Mouse (Mus musculus) left cerebral cortex, postnatal 14 days (tissue): ENCODE results near the gene Ap3b1. TPM values are rescaled to one million over a fixed set of nuclear protein-coding genes. Genes with fewer than 3 reads are reported as not detected.
A peak's percentile ranks its signal among the peaks of the same experiment; 100 is the strongest.

Experiments used
- DNase-seq, 2 experiments: peaks; one replicate each; pipeline ENCODE4 v3.0.0; 2021 to 2022; ENCODE audit warnings: low spot score in 2 of 2, mixed read lengths in 1 of 2
- intact Hi-C: fragments of 180-260 bp; cut with DNase I; formaldehyde crosslinking; loops from one replicate; pipeline ENCODE4 v1.15.1; 2025
- total RNA-seq, 2 experiments: library from RNA; stranded (reverse); gene quantifications; 2 replicates each; pipeline ENCODE4 v1.2.3; 2021

Ap3b1 gene
- total RNA-seq, 2 experiments from 2014 or later, result 42.5 to 42.8 TPM

DNA sequence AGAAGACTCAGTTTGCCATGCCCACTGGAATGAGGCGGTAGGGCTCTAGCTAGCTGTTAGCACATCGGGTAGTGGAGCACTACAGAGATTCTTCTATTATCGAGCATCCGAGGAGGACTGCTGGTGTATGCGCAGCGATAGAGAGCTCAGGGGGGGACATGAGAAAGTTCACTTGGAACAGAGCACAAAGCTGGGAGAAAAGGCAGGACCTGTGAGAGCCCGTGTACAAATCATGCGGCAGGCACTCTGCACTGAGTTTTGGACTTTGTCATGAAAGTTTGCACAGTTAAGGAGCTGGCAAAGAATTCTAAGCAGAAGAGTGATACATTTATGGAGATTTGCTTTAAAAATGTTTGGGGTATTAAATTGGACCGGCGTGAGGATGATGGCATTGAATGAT, 11.8 kb downstream of the Ap3b1 start:
- DNase-seq, result no peak
- intact Hi-C loops, result no loop called here

DNA sequence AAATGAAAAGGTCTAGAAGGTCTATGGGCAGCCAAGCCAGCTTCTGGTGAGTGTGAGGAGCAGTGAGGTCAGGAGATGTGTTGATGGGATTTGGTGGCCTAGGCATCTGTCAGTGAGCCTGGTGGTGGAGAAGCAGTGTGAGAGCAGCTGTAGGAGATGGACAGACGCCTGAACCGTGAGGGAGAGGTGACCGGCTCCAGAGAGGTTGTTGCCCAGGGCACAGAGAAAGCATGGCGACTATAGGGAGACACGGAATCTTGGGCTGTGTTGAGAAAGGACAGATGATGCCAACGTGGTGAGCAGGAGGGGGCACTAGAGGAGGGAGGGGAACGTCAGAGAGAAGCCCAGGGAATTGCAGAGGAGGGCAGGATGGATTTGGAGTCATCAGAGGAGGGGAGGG, 13.3 kb downstream of the Ap3b1 start:
- no peak for DNase-seq
- intact Hi-C loops, result no loop called here

DNA sequence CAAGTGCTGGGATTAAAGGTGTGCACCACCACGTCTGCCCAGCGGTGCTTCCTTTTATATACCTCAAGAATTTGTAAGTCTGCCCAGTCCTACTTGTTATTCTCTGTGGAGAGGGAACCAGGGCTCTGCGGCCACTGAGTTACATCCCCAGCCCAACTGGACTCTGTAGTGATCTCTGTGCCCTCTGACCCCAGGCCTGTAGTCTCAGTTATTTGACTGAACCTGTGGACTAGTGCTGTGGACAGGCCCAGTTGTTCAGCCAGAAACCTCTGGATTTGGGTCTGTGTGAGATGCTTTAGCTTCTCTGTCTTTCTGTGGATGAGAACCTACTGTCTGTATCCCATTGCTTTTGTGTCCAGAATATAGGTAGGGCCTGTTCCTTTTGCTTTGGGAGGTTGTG, 15.4 kb downstream of the Ap3b1 start:
- no peak for DNase-seq

DNA sequence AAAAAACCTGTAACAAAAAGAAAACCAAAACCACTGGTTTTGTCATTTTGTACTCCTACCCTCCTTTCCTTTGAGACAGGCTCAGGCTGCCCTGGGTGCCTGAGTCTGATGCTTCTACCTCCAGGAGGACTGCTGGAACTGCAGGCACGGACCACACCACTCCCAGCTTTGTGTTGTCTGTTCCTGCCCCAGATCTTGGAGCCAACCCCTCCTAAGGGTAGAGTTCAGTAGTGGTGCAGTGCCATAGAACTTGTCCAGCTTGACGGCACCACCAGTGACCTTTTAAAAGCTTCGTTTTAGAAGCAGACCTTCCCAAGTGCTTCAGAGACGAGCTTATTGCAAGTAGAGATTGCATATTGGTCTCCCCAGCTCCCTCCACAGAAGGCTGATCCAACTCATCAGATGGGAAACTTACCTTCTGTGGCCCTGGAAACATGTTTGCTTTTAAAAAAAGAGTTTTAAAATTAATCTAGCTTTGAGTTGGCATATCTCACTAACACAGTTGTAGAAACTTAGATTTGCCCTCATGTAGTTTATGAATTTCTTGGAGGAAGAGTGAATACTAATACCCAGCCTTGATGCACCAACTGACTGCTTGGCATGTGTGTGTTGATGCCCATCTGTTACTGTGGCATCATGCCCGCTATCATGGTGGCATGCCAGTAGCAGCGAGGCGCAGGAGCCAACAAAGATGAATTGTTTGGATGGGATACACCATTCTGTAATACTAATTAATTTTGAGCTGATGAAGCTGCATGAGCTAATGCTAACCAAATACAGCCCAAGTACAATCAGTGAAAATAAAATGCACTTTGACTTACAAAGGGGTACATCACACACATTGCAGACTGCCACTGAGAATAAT, 17.0 kb downstream of the Ap3b1 start:
- peak; percentile 41 to 63 for DNase-seq
- intact Hi-C loops, result no loop called here

More for the DNA sequence above, 15.4 kb downstream of the Ap3b1 start:
- intact Hi-C loops, result no loop called here

DNA sequence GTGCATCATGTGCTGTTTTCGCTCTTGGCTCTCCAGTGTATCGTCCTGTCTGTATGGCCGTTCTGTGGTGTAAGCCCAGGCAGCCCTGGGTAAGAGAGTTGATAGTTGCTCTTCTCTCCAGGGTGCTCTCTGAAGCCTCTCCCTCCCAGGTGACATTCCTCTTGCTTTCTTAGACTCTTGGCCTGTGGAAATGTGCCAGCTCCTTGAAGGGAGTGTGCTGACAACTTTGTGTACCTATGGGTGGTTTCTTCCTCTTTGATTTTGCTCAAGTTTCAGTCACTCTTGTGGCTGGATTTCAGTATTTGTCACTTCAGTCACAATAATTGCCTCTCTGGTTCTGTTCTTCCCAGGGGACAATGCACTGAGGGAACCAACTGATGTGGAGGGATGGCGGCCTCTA, 20.2 kb downstream of the Ap3b1 start:
- intact Hi-C loops, result no loop called here
- DNase-seq, result no peak

DNA sequence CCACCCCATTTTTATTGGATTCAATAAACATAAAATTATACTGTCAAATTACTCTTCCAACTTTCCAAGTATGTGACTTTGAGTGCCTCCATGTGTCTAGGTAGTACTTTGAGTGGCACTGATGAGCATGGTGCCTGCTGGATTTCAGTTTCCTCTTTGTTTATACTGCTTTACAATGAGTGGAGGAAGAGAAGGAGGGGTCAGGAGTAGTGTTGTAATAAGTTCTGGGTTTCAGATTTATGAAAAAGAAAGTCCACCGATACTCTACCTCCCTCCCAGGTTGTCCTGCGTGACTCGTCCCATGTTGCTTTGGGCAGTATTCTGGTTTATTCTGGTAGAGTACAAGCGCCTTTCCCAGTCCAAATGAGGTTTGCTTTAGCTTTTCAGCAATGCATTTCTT, 22.7 kb downstream of the Ap3b1 start:
- intact Hi-C loops, result no loop called here

DNA sequence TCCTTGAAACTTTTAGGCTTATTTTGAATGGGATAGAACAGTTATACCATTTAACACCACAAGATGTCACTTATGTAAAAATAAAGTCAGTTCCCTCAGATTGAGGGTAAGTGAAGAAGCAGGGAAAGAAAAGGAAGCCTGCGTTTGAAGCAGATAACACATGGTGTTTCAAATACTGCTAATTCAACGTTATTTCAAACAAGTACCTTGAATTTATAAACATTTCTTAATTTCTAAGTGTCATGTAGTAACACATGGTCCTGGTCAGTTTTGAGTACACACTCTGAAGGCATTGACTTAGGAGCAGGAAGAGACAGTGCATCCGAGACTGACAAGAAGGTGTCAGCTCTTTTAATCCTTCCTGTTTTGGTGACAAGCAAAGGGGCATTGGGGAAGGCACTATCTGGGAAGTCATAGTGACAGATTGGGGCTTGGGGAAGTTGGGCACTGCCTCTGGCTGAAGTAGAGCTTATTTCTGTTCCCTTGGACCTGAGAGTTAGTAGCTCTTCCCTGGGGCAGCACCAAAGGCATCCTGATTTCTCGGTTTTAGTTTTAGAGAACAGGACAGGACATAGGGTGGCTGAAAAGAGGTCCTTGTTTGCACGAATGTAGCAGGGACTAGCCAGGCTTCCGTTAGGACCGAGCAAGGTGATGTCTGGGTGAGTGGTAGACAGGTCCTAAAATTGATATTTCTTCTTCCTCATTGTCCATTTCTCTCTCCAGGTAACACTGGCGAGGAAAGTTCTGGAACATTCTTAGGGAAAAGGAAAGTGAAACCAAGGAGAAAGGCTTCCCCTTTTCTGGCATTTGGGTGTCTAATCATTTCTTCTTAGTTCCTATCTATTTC, 23.3 kb downstream of the Ap3b1 start:
- DNase-seq, result peak in 1 of 2 experiments; percentile 42
- intact Hi-C loops, result no loop called here

More for the DNA sequence above, 22.7 kb downstream of the Ap3b1 start:
- DNase-seq, result no peak

DNA sequence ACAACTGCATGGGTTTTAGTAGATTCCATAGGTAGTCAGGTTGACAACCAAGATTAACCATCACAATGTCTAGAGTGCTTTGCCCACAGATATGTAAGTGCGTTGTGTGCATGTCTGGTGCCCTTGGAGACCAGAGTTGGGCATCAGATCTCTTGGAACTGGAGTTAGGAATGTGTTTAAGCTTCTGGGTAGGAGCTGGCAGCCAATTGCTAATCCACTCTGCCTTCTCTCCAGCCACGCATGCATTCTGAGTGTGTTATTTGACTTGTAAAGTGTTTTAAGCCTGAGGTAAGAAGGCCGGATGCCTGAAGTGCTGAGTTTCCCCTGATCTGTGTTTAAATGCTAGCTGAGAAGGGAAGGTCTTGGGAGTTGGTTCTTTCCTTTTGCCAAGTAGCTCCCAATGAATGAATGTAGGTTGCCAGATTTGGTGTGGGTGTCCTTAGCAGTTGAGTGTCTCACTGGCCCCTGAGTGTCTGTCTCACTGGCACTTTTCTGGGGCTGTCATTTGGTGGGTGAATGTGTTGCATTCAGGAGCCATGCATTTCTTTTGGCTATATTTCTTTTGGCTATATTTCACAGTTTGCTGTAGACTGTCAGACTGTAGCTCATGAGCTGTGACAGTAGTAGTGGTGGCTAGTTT, 26.3 kb downstream of the Ap3b1 start:
- no peak for DNase-seq

DNA sequence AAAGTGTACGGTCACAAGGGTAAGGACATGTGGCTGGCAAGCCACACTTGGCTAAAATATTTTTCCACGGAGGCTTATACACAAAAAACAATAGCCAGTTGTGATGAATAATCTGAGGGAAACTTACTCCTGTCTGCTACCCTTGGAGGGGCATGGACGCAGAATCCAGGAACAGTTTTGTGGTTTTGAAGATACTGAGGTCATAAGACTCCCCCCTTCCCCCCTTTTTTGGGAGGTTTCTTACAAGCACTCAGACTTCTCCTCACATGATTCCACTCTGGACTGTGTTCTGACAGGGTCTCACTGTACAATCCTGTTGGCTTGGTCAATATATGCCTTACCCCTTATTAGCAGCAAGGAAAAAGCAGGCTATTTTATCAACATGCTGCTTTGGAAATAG, 29.8 kb downstream of the Ap3b1 start:
- DNase-seq, result no peak
- intact Hi-C loops, result no loop called here

More for the DNA sequence above, 26.3 kb downstream of the Ap3b1 start:
- intact Hi-C loops, result no loop called here

DNA sequence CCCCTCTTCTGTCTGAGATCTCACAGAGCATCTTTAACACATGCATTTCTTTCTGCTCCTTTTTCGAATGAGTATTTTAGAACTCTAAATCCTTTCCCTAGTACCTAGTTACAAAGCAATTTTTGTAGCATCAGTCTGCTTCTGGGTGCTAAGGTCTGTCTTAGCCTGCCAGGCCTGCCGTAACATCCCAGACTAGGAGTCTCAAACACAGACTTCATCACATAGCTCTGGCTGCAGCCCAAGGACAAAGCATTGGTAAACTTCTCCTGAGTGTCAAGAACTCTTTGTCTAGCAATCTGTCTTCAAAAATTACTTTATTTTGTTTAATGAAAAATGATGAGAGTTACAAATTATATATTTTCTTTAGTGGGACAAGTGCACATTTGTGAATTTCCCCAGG, 30.8 kb downstream of the Ap3b1 start:
- intact Hi-C loops, result no loop called here

DNA sequence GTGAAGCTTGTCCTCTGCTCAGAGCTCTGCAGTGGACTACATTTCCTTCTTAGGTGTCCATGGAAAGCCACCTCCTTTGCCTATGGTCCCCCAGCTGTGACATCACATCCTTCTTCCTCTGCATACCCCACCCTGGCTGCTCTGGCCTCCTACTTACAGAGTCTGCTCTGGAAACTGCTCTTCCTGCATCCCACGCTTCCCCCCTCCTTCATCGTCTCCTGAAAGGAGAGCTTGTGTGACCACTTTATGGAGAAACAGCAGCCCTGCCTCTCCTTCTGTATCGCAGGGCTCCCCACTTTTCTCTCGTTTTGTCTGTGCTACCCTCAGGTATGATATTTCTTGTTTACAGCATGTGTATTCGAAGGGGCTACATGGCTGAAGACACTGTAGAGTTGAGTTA, 33.5 kb downstream of the Ap3b1 start:
- intact Hi-C loops, result no loop called here
- no peak for DNase-seq

More for the DNA sequence above, 30.8 kb downstream of the Ap3b1 start:
- DNase-seq, result no peak

DNA sequence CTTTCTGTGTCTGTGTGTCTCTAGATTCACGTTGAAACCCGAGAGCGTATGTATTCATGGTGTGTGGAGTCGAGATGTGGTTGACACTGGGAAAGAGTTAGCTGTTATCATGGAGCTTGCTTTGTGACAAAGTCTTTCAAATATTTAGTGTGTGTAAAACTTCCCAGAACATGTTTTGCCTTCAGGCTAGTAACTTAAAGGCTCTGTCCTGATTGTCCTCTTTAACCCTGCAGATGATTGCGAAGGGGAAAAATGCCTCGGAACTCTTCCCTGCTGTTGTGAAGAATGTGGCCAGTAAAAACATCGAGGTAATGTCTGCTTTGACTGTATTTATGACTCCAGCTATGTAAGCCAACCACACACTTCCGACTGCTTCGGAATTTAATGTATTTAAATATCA, 35.7 kb downstream of the Ap3b1 start:
- no peak for DNase-seq
- intact Hi-C loops, result no loop called here

DNA sequence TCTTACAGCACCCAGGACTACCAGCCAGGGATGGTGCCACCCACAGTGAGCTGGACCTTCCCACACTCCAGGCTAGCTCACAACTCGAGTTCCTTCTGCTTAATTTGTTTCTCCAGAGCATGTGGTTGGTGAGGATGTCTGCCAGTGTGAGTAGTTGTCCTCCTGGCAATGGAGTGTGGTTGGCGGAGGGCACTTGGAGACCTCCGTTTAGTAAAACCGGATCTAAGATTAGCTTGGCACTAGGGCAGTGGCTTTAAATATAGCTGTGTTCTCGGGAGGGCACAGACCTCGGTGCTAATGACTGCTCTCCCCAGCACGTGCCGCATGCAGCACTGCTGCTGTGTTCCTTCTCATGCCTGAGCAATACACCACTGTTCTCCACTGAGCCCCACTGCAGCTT, 37.0 kb downstream of the Ap3b1 start:
- DNase-seq, result peak in 1 of 2 experiments; percentile 21

DNA sequence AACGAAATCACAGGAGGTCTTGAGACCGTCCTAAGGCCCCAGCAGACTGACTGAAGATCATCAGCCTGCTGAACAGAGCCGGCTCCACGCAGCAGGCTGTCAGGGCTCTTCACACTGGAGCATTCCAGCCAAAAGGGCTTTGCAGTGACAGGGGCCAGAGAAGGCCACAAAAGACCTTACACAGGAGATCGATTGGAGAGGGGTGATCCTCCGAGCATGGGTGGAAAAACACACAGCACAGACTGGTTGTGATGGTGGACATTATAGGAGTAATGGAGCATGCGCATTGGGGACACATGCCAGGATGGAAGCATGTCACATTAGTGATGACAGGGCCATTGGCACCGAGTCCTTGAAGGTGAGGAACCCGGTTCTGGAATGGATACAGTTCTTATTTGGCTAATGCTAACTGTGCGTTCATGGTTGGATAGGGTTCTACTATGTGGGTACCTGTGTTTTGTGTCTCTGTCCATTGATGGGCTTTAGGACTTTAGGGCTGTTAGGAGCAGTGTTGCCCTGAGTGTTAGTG, 37.7 kb downstream of the Ap3b1 start:
- no peak for DNase-seq
- intact Hi-C loops, result no loop called here

More for the DNA sequence above, 37.0 kb downstream of the Ap3b1 start:
- intact Hi-C loops, result no loop called here

DNA sequence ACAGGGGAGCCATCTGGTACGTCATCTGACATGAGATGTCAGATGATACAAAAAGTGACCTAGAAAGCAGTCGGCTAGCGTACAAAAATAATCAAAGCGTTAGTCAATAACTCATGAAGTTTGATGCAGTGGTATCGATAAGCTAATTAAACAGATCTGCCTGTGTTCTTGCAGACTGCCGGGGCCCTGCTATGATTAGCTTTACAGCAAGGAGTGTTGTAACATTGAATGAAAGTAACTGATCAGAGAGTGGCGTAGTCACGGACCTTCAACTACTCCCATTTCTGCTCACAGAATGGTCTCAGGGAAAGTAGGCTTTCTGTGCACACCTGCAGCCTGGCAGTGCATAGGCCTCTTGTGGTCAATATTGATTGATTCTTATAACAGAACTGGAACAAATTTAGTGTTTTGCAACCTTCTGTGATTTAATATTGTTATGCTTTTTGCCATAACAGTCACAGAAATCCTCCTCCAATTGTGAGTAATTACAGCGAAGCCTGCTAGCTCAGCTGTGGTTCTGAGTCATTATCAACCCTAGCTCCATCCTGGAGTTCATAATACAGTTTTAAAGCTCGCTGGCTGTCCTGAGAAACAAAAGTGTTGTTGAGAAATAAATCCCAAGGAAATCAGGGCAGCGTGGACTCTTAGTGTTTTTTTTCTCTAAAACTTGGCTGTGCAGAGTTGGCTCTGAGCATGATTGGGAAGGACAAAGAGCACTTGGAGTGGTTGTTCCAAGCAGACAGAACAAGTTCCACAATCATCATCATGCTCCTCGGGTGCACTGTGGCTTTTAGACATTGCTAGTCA, 40.0 kb downstream of the Ap3b1 start:
- intact Hi-C loops, result no loop called here
- peak in 1 of 2 experiments; percentile 46 for DNase-seq

DNA sequence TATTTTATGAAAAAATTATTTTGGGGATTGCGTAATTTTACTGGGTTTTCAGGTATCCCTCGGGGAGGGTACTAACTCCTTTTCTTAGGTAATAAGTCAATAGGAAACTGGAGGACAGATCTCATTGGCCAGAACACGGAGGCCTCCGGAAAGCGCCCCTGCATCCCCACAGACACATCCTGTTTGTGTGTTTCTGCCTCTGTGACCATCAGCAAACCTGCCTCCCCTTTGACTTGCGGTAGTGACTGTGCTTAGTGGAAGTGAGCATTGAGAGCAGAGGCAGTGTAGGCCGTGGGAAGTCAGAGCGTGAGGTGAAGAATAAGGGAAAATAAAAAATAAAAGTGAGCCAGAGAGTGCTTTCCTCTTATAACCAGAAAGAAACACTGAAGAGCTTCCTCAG, 41.7 kb downstream of the Ap3b1 start:
- intact Hi-C loops, result no loop called here
- no peak for DNase-seq

DNA sequence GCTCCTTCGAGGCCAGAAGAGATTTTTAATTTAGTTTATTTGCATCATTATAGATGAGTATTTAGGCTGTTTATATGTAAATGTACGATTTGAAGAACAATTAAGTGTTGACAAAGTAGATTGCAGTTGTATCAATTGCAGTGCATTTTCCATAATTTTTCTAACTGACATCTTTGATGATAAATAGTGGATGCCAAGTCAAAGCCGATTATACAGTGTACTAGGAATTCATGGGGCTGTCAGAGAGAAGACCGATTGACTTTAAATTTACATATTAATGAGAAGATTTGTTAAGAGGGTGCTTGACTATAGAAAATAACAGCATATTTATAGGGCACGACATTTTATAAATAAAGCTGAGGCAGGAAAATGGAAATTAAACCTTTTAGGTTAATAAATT, 64.8 kb downstream of the Ap3b1 start:
- no peak for DNase-seq
- intact Hi-C loops, result no loop called here

DNA sequence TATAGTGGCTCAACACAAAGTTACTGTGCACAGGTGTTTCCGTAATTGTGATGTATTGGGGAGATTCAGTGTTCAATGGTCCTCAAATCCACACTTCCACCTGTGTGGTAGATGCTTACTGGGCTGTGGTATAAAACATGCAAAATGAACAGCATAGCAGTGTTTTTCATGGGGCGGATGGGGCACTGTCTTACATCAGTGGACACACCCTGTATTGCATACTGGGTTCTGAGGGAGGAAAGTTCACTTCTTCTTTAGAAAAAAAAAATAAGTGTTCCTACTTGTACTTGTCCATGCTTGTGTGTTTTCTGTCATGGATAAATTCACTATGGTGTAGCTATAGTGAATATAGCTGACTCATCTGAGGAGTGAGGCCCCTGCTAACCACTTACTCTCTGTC, 70.8 kb downstream of the Ap3b1 start:
- no peak for DNase-seq
- intact Hi-C loops, result no loop called here

DNA sequence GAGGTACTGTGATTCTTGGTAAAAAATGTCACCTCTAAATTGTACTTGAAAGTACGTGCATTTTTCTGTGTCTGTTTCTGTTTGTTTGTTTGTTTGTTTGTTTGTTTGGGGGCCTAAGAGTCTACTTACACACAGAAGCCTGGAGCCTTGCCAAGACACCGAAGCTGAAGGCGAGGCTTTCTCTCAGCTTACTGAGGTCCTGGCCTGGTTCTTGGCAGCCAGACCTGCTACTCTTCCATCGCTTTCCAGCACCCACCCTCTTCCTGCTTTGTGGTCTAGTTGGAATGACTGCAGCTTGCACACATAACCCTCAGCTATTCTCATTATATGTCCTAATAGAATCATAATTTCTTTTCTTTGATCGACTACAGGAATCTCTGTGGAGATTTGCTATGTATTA, 80.6 kb downstream of the Ap3b1 start:
- intact Hi-C loops, result no loop called here
- peak; percentile 4 to 12 for DNase-seq
